Mouse (Mus musculus) thymus, postnatal 0 days (tissue): ENCODE data around the gene Suclg2. TPM values are rescaled to one million over a fixed set of nuclear protein-coding genes. Genes with fewer than 3 reads are reported as not detected.

Source experiments
- DNase-seq: peaks from one replicate; pipeline ENCODE4 v3.0.0-alpha.2; 2015; ENCODE audit warnings: low spot score
- polyA plus RNA-seq: library from polyadenylated mRNA; unstranded; fragments of >200 nt; fragmentation: Nextera tagmentation; extraction: Ambion mirVana; gene quantifications from 2 replicates; pipeline ENCODE4 v1.2.1, GENCODE M21; 2015

The Suclg2 gene
- polyA plus RNA-seq, 1 experiment from 2014 or later = 36.6 TPM

GRCm38 (mm10) chr6:95483686-95484085, 234.9 kb downstream of the Suclg2 start:
- no peak for DNase-seq

- DNase-seq = no peak
Observed at GRCm38 (mm10) chr6:95483127-95483526, 235.5 kb downstream of the Suclg2 start.

- DNase-seq = no peak
Observed at GRCm38 (mm10) chr6:95479801-95480200, 238.8 kb downstream of the Suclg2 start.

- no peak for DNase-seq
Observed at GRCm38 (mm10) chr6:95469521-95469920, 249.1 kb downstream of the Suclg2 start.

- no peak for DNase-seq
Observed at GRCm38 (mm10) chr6:95465322-95465721, 253.3 kb downstream of the Suclg2 start.

- DNase-seq = no peak
Observed at GRCm38 (mm10) chr6:95459372-95459771, 259.2 kb downstream of the Suclg2 start.

- no peak for DNase-seq
Observed at GRCm38 (mm10) chr6:95446151-95446550, 272.4 kb downstream of the Suclg2 start.

- DNase-seq = no peak
Observed at GRCm38 (mm10) chr6:95445036-95445435, 273.6 kb downstream of the Suclg2 start.
